Mouse (Mus musculus) kidney, adult 11 months (tissue): Measurements from ENCODE around the gene Ptgds.

Source experiments
- DNase-seq: peaks from one replicate; pipeline ENCODE4 v3.0.0; 2022

The Ptgds gene

DNA sequence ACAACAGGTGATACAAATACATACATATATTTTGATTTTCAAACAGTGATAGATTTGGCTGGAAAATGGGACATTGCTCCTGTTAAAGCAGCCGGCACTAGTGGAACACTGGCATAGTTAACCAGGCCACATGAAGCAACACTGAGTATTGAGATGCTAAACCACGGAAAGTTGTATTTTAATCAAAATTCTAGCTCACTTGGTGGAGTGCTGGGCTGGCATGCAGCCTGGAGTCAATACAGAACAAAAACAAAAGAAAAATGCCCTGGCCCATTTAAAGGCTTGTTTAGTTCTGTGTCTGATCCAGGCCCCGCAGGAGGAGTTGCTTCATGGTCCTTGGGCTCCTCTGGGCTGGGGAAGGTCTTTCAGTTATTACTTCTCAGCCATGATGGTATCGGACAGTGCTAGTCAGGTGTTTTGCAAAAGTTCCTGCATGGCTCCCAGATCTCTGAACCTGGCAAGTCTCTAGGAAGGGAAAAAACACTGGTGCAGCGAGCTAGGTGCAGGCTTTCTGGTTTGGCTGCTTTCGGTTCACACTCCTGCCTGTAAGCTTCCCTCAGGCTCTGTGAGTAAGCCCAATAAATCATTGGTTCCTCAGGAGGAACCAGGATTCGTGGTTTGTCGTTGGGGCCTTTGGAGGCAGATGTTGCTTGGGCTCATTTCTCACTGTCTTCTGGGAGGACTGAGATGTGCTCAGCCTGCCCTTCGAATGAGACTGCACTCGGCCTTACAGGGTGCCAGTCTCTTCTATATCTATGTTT is 9.9 kb upstream of the Ptgds start:
- DNase-seq, result no peak

DNA sequence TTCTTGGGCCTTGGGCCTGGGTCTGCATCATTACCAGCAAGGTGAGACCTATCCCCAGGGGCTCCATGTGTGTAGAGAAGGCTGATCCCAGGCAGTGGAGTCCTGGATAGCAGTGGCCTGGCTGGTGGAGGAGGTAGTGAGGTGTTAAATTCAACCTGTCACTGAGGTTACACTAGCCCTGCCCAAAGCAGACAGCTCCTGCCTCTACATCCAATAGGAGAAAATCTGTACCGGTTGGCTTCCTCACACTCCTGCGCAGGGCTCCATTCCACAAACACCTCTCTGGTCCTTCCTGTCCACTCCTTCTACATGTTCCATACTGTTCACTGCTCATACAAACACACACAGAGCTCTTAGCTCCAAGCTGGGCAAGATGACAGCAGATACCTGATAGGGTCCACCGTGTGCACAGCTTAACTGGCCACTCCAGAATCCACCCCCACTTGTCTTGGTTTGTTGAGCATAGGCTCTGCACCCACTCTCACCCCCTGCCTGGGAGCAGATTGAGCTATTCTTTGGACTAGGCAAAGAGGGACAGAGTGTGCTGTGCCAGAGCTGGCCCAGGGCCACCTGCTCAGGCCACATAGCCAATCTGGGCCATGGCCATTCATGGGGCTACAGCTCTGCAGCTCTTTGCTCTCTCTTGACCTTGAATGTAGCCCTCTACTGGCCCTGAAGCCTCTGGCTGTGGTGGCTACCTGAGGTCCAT is 8.3 kb upstream of the Ptgds start:
- no peak for DNase-seq

DNA sequence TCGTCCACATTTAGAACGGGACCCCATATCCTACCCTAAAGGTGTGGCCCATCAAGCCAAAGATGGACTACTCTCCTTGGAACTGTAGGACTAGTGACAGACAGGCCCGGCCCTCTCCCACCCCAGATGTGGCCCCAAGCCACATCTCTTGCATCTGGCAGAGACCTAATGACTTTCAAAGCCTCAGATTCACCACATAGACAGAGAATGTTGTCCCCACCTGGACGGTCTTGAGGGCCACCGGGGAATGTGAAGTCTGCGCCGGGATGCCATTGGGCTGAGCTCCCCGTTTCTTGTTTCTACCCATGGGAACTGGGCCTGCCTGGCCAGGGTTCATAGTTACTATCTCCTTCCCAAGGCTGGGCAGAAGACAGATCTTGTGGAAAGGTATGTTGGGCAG is 7.7 kb upstream of the Ptgds start:
- no peak for DNase-seq

DNA sequence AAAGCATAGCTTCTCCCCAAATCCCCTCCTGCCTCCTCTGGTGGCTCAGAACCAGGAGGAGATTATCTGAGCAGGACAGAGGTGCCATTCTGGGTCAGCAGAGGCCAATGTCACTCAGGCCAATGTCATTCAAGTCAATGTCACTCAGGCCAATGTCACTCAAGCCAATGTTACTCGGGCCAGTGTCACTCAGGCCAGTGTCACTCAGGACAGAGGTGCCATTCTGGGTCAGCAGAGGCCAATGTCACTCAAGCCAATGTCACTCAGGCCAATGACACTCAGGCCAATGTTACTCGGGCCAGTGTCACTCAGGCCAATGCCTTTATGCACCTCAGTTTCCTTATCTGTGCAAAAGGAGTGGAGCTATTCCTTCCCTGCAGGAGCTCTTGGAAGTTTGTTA is 2.7 kb upstream of the Ptgds start:
- no peak for DNase-seq

DNA sequence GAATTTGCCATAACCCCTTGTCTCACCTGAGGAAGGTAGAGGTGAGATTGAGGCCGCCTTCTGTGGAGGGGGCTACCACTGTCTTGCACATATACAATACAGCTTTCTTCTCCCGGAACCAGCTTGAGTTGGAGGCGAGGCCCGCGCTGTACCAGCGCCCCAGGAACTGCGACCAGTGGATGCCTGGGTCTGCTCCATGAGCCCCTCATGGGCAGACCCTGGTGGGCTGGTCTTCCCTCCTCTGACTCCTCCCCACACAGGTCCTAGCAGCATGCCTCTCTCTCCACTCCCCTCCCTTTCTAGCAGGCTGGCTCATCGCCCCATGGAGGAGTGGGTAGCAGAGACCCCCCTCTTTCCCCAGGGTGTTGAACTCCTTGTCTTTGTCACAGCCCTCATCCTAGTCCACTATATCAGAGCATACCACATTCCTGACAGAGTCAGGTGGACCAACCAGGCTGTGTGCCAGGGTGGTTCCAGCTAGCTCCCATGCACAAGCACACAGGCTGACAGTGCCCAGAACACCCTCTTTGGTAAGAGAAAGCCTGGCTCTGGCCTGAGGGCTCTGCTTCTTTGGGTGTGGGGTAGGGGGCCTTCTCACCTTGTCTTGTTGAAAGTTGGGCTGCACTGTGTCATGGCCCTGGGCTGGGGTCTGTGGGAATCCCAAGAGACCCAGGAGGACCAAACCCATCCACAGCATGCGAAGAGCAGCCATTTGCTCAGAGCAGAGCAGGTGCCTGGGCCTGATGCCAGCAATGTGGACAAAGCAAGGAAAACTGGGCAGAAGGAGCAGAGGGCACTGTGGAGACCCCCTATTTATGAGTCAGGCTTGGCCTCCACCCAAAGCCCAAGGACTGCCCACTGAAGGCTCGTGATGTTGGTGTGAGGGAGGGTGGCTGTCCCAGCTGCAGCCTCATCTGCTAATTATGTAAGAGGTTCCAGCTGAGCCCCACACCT is 607 bp downstream of the Ptgds start:
- peak; percentile 71 for DNase-seq

DNA sequence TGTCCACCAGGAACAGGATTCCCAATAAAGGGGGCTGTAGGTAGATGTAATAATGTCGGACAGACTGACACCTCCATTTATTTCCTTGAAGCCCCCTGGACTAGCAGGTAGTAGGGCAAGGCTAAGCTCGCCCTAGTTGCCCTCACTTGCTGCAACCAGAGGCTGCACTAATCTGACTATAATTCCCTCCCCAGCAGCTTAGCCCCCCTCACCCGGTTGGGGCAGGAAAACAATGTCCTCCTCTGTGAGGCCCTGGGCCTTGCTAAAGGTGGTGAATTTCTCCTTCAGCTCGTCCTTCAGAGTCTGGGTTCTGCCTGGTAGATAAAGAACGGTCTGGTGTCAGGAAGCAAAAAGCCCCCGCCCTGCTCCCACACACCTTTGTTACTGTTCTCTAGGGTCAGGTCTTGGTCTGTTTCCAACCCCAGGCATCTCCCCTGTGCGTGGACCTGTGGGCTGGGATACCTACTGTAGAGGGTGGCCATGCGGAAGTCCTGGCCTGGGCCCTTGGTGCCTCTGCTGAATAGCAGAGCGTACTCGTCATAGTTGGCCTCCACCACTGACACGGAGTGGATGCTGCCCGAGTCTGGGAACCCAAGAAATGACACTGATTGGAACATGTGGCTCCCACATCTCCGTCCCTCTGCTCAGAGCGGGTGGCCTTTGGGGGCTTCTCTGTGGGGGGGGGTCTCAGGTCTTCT is 2.1 kb downstream of the Ptgds start:
- DNase-seq, result no peak

DNA sequence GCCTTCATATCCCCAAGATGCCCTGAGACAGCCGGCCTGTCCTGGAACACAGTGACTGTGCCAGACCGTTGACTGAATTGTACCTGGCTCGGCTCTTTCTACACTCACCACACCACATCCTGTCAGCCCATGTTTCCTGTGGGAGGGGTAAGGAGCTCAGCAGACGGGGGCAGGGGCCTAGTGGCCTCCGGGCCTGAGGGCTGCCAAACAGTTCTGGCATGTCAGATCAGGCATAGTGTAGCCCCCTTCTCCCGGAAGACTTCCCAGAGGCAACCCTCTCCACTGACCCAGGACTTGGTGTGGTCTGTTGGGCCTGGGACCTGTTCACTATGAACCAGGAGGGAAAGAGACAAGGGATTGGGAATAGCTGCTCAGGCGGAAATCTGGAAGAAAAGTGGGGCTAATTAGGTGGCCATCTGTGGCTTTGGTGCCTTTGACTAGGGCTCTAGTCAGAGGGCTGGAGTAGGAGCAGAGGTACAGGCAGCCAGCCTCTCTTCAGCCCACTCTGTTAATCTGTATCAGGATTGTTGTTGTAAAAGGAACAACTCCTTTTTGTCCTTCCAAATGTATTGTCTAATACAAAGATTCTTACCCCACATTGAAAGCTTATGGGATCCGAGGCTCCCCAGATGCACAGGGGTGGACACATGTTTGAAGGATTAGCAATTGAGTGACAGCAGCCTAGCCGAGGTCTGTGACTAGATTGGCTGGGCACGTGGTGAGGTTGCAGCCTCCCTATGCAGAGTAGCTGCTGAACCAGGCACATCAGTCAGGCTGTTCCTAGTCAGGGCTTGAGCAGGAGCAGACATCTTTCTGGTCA is 3.8 kb downstream of the Ptgds start:
- DNase-seq, result no peak

DNA sequence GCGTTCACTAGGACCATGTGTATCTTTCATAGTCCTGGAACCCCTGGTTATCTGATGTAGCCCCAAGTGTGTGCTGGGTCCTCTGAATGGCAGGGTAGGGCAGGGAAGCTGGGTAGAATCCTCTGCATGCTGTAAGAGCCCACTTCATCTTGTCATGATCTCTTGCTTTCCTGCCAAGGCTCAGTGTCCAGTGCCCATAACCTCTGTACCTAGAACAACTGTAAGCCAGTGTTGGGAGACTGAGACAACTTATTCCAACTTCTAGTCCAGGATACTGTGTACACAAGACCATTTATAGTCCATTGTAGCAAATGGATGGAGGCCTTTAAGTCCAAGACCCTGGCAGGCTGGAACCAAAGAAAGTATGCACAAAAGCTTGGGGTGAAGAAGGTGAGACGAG is 4.6 kb downstream of the Ptgds start:
- no peak for DNase-seq

DNA sequence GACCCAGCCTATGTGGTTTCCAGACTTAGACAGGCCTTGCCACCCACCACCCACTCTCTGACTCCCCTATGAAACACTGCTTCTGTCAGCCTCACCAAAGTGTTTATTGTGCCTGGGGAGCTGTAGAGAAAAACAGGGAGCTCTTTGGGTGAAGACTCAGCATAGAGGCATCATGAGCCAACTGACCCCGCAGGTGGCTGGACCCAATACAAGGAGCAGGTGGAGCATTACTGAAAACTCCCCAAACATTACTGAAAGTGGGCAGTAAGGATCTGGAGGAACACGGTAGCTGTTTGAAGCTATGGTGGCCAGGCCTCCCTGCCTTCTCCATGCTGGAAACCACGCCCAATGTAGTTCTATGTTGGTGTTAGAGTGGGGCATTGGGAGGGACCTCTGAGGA is 6.2 kb downstream of the Ptgds start:
- no peak for DNase-seq

DNA sequence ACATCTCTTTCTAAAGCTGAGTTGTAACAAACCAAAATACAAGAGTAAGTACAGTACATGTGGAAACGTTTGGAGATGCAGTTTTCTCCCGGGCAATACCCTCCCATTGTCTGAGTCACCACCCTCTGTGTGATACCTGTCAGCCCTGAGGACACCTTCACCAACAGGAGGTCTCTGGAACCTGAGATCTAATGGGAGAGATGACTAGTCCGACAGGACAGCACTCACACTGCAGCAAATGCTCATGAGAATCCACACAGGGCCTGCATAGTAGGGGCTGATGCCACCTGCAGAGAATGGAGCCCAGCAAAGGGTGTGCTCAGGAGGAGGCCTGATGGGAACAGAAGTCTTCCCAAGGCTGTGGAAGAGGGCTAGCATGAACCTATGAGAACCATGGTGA is 8.4 kb downstream of the Ptgds start:
- no peak for DNase-seq

DNA sequence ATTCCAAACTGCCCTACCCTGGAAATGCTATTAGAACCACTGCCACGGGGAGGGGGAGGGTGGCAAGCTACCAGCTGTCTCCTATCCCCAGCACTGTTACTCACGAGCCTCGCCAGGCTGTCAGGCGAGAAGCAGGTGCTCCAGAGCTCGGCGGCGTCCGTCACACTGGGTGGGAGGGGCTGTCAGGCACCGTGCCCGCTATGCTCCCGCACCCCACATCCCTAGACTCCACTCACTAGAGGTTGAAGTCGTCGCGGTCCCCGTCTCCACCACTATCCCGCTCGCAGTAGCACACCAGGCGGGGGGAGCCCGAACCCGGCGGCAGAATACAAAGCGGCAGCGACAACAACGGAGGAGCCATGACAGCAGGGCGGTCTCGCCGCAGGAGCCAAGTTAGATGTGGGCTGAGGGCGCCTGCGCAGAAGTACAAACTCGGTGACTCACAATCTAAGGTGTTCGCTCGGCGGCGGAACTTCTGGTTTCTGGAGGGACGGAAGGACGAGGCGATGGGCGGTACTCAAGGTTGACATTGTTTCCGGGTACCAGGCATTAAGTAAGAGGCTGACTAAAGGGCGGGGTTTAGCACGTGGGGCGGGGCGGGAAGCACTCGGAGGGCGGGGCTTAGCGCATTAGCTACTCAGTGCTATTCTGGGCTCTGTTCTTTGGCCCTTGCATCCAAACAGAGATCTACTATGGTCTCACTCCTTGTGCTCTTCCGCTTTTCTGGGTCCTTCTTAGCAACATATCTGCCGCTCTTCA is 9.1 kb downstream of the Ptgds start, which contains the start of gene Paxx:
Gene Paxx, minus strand, starts transcription at position 544 of the 759 bp plus-strand sequence.
- peak; percentile 98 for DNase-seq

DNA sequence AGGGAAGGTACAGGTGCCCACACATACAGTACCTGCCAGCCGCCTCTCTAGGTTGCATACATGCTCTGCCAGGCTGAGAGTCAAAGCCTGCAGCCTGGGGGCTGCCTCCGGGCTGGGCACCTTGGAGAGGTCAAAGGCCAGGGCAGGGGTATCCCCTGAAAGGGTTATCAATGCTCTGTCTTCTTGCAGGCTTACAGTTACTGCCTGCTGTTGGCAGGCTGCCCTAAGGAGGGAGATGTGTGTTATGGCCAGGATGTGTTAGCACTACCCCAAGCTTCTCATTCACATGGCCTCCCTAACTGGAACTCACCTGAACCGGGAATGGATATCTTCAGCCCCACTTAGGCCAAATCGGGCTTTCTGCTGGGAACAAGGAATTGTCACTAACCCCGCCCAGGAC is 9.7 kb downstream of the Ptgds start:
- DNase-seq, result peak; percentile 41

DNA sequence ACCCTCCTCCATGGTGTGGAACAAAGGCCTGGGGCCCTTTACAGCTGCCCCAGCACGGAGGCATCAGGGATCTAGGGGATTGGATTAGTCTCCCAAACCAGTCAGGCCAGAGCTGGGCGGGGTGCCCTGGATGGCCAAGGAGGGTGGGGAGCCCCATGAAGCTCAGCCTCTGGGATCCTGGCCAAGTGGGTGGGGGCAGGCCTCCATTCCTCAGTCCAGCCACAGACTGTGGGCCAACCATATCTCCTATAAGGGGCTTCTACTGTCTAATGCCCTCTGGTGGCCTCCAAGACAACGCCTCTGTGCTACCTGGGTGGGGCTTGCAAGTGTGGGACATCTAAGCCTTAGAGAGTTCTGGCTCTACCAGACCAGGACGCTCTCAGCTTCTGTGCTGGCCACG is 10.9 kb downstream of the Ptgds start:
- no peak for DNase-seq

DNA sequence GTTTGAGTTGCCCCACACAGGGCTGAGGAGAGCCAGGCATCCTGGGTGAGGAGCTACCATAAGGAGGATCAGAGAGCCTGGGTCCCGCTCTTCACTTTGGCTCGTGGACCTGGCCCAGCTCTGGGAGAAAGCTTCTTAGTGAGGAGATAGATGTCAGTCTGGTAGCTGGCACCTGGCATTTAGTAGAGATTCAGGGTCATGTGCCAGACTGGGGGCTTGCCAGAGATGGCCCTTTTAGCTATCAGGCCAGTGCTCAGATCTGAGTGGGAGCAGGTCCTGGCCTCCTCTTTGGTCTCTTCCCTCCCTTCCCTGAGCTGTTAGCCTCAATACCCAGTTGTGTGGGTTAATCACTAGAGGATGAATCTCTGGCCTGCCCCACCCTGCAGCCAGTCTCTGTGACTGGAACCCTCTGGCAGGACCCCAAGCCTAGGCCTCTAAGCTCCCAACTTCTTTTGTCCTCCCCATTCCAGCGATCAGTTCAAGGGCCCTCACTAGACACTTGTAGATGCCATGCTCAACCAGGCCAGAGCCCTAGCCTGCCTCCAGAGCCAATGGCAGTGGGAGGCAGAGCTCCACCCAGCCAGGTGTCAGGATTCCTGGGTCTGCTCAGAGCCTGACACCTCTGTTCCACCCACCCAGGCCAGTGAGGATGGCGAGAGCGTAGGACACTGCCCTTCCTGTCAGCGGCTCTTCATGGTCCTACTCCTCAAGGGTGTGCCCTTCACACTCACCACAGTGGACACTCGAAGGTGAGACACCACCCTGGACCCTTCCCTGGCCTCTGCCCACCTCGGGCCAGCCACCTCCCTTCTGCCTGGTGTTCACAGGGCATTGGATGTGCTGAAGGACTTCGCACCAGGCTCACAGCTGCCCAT is 12.6 kb downstream of the Ptgds start:
- no peak for DNase-seq

DNA sequence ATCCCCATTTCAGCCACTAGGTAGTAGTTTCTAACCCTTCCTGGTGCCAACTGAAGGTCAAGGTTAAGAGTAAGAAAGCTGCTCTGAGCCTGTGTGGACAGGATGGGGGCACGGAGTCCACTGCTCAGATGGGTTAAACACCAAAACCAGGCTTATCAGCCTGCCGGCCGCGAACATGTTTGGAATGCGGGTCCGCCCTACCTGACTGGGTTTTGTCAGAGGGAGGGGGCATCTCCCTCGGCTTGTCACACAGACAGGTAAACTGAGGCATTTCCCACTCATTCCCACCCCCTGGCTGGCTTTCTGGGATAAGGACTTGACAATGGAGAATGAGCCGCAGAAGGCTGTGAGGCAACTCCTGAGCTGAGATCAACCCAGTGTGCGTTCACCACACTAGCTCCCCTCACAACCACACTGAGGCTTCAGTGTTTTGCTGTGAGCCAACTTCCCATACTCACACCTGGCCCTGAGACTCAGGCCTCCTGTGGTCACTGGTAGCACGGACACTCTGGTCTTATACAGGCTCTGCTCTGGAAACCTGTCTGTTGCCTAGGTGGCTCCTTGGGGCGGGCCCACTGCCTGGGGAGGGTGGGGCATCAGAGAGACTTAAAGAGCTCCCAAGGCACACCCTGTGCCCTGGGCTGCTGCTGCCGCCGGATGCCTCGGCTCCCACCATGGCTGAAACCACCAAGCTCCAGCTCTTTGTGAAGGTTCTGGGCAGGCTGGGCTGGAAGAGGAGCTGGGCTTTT is 13.5 kb downstream of the Ptgds start, which contains the start of gene Clic3:
Gene Clic3, plus strand, starts transcription at position 634 of the 749 bp plus-strand sequence.
- DNase-seq, result no peak

DNA sequence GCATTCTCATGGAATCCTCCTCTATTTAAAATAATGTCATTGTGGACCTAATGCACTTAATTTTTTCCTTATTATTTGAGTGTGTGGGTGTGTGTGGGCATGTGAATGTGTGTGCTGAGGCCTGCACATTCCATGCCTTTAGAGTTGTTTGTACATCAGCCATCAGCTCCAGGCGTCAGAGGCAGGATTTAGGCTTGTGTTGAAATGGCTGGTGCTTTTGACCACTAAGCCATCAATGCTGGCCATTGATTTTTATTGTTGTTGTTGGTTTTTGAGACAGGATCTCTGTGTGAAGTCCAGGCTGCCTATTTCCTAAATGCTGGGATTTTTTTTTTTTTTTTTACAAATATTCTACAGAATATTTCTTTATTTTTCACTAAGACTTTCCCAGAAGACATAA is 16.9 kb downstream of the Ptgds start:
- no peak for DNase-seq

DNA sequence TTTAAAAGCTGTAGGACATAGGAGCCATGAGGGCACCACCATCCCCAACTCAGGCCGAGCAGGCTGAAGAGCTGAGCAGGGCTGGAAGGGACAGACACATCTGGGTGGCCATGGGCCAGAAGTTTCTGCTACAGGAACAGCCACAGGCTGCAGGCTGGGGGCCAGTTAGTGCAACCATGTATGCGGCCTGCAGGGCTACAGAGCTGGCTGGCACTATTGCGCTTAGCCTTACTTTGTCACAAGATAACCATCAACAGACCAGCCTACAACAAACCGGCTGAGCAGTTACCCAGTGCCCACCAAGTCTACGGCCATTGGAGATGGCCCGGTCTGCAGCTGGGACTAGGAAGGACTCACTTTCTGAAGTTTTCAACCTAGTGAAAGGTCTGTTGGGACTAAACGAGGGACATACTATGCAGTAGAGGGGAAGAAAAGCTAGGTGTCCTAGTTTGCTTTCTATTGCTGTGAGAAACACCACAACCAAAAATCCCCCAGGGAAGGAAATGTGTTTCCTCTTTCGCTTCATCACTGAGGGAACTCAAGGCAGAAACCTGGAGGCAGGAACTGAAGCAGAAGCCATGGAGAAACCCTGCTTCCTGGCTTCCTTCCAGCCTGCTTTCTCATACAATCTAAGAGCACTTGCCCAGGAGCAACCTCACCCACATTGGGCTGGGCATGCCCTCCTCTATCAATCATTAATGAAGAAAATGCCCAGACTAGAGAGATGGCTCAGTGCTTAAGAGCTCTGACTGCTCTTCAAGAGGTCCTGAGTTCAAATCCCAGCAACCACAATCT is 18.8 kb downstream of the Ptgds start:
- DNase-seq, result no peak

DNA sequence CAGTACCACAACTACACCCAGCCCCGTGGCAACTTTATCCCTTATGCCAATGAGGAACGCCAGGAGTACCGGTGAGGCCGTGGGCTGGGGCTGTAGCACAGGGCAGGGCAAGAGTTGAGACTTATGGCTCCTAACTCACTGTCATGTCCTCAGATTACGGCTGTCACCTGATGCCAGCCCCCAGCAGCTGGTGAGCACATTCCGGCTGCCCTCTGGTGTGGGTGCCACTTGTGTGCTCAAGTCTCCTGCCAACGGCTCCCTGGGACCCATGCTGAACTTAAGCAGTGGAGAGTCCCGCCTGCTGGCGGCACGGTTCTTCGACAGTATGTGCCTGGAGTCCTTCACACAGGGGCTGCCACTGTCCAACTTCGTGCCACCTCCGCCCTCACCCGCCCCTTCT is 27.2 kb downstream of the Ptgds start:
- DNase-seq, result no peak
